Mouse (Mus musculus) heart, embryonic 13.5 days (tissue): ENCODE measurements around the gene Cdc14a. TPM values are rescaled to one million over a fixed set of nuclear protein-coding genes. Genes with fewer than 3 reads are reported as not detected.
A peak's percentile ranks its signal among the peaks of the same experiment; 100 is the strongest.

Experiments used
- ATAC-seq: fragments of 200-750 bp; cut with Nextera tagmentation; 2 replicates; pipeline ENCODE4 v1.8.0; 2017; ENCODE audit warnings: moderate TSS enrichment; ENCODE audit not compliant: insufficient number of reproducible peaks, low FRiP score, low TSS enrichment; ENCODE audit errors: extremely low read depth
- H3K27ac ChIP-seq: fragments of 300-500 bp; sonication (generic); replicated peaks from 2 replicates; pipeline ENCODE4 v1.5.1; 2015; ENCODE audit warnings: moderate library complexity, mild to moderate bottlenecking, inconsistent platforms
- H3K27me3 ChIP-seq: fragments of 300-500 bp; sonication (generic); replicated peaks from 2 replicates; pipeline ENCODE4 v1.6.1; 2015; ENCODE audit warnings: mild to moderate bottlenecking, inconsistent platforms
- H3K36me3 ChIP-seq: fragments of 300-500 bp; sonication (generic); 2 replicates; pipeline ENCODE4 v1.6.1; 2015; ENCODE audit warnings: mild to moderate bottlenecking, inconsistent platforms
- H3K4me1 ChIP-seq: fragments of 300-500 bp; sonication (generic); 2 replicates; pipeline ENCODE4 v1.6.1; 2015; ENCODE audit warnings: inconsistent platforms
- H3K4me2 ChIP-seq: fragments of 300-500 bp; sonication (generic); 2 replicates; pipeline ENCODE4 v1.6.1; 2015; ENCODE audit warnings: inconsistent platforms, mild to moderate bottlenecking, moderate library complexity
- H3K4me3 ChIP-seq: fragments of 300-500 bp; sonication (generic); 2 replicates; pipeline ENCODE4 v1.5.1; 2015; ENCODE audit warnings: moderate library complexity, mild to moderate bottlenecking, inconsistent platforms
- H3K9ac ChIP-seq: fragments of 300-500 bp; sonication (generic); 2 replicates; pipeline ENCODE4 v1.6.1; 2015; ENCODE audit warnings: inconsistent platforms, mild to moderate bottlenecking, moderate library complexity
- H3K9me3 ChIP-seq: fragments of 300-500 bp; sonication (generic); 2 replicates; pipeline ENCODE4 v1.6.1; 2016; ENCODE audit warnings: inconsistent platforms
- WGBS: fragments of 180-500 bp; shearing (Covaris S2); methylation state at CpG from one replicate; pipeline ENCODE4 v1.1.7; 2015; ENCODE audit warnings: mixed read lengths; 5-methylcytosine and 5-hydroxymethylcytosine counted together
- polyA plus RNA-seq: library from polyadenylated mRNA; unstranded; fragments of >200 nt; fragmentation: Nextera tagmentation; extraction: Ambion mirVana; gene quantifications from 2 replicates; pipeline ENCODE4 v1.2.1, GENCODE M21; 2015

Cdc14a gene
- polyA plus RNA-seq, 1 experiment from 2014 or later, result 3.6 TPM

- H3K9ac ChIP-seq, result peak overlapping the region; percentile 37; the same call in 1 of the 2 replicates
- peaks cover 9% of the 10 kb centered on the region; the same call in 1 of the 2 replicates for H3K4me1 ChIP-seq
- H3K4me3 ChIP-seq, result no peak overlapping the region
- ATAC-seq, result no peak
- 40% methylated on average over 10 of the region's 10 CpGs for WGBS
- H3K36me3 ChIP-seq, result peaks cover 4% of the 10 kb centered on the region
- H3K27me3 ChIP-seq, result no peaks in the 10 kb centered on the region
- H3K27ac ChIP-seq, result no peak overlapping the region
- peak overlapping the region; percentile 67 for H3K4me2 ChIP-seq
- H3K9me3 ChIP-seq, result no peaks in the 10 kb centered on the region
These were observed 96.2 kb downstream of the Cdc14a start for GRCm38 (mm10) chr3:116327616-116328004.

GRCm38 (mm10) chr3:116327001-116327615 is 96.7 kb downstream of the Cdc14a start:
- peak overlapping the region; percentile 67 for H3K4me2 ChIP-seq
- 9% methylated on average over 23 of the region's 23 CpGs for WGBS
- H3K4me1 ChIP-seq, result peaks cover 9% of the 10 kb centered on the region; the same call in 1 of the 2 replicates
- no peak overlapping the region for H3K27ac ChIP-seq
- H3K27me3 ChIP-seq, result no peaks in the 10 kb centered on the region
- no peak for ATAC-seq
- peak overlapping the region; percentile 36 for H3K4me3 ChIP-seq
- H3K9me3 ChIP-seq, result no peaks in the 10 kb centered on the region
- peaks cover 4% of the 10 kb centered on the region for H3K36me3 ChIP-seq
- H3K9ac ChIP-seq, result peak overlapping the region; percentile 69

- Histone ChIP-seq H3K27ac (no peak overlapping the region), H3K4me2 (no peak overlapping the region), H3K27me3 (no peaks in the 10 kb centered on the region), H3K4me1 (peaks cover 9% of the 10 kb centered on the region; the same call in 1 of the 2 replicates), H3K9me3 (no peaks in the 10 kb centered on the region), H3K9ac (no peak overlapping the region), H3K36me3 (peaks cover 8% of the 10 kb centered on the region), H3K4me3 (no peak overlapping the region)
- WGBS, result 72% methylated on average over 2 of the region's 2 CpGs
- ATAC-seq, result no peak
These were observed 98.3 kb downstream of the Cdc14a start for GRCm38 (mm10) chr3:116325501-116325900.

- H3K9ac ChIP-seq, result no peak overlapping the region
- 85% methylated on average over 5 of the region's 5 CpGs for WGBS
- no peaks in the 10 kb centered on the region for H3K9me3 ChIP-seq
- H3K4me2 ChIP-seq, result no peak overlapping the region
- H3K4me1 ChIP-seq, result no peaks in the 10 kb centered on the region
- no peak overlapping the region for H3K4me3 ChIP-seq
- peaks cover 5% of the 10 kb centered on the region for H3K36me3 ChIP-seq
- H3K27ac ChIP-seq, result no peak overlapping the region
- no peak for ATAC-seq
- no peaks in the 10 kb centered on the region for H3K27me3 ChIP-seq
These were observed 104.1 kb downstream of the Cdc14a start for GRCm38 (mm10) chr3:116319696-116320095.

- WGBS, result 91% methylated on average over 4 of the region's 4 CpGs
- no peak for ATAC-seq
- Histone ChIP-seq H3K27me3 (no peaks in the 10 kb centered on the region), H3K4me2 (no peak overlapping the region), H3K9me3 (no peaks in the 10 kb centered on the region), H3K27ac (no peak overlapping the region), H3K4me1 (peaks cover 15% of the 10 kb centered on the region), H3K4me3 (no peak overlapping the region), H3K9ac (no peak overlapping the region), H3K36me3 (peaks cover 20% of the 10 kb centered on the region)
These were observed 112.0 kb downstream of the Cdc14a start for GRCm38 (mm10) chr3:116311838-116312237.

DNA sequence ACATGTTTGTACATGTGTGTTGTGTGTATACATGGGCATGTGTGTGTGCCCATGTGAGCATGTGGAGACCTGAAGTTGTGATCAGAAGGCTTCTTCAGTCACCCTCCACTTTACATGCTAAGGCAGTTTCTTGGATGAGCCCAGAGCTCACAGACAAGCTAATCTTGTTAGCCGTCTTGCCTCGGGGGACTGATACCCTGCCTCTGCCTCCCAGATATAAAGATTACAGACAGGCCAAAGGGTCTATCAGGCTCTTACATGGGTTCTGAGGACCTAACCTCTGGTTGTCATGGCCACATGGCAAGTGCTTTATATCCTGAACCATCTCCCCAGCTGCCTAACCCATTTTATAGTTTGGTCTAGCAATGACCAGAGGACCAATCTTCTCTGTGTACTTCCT is 112.7 kb downstream of the Cdc14a start:
- Histone ChIP-seq H3K9ac (no peak overlapping the region), H3K27me3 (no peaks in the 10 kb centered on the region), H3K27ac (no peak overlapping the region), H3K4me3 (no peak overlapping the region), H3K4me1 (peaks cover 16% of the 10 kb centered on the region), H3K4me2 (no peak overlapping the region), H3K9me3 (no peaks in the 10 kb centered on the region), H3K36me3 (peaks cover 23% of the 10 kb centered on the region)
- WGBS, result 74% methylated on average over 2 of the region's 2 CpGs
- ATAC-seq, result no peak

DNA sequence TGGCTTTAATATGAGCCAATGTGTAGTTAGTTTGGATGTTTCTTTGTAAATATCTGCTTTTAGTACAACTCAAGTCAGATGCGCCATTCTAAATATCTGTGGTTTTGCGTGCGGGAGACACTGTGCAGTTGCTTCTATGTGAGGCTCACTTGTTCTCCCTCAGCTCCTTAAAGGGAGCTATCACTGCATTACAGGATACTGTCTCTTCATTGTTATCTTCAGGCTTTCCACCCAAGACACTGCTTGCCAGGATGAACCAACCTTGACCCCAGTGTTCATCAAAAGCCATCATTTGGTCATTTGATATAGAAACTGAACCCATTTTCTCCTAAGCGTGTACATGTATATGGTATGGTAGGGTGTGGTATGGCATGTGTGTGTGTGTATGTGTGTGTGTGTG is 113.2 kb downstream of the Cdc14a start:
- no peak overlapping the region for H3K4me3 ChIP-seq
- no peak for ATAC-seq
- H3K9me3 ChIP-seq, result no peaks in the 10 kb centered on the region
- 95% methylated on average over 4 of the region's 4 CpGs for WGBS
- peaks cover 26% of the 10 kb centered on the region for H3K36me3 ChIP-seq
- H3K27ac ChIP-seq, result no peak overlapping the region
- peaks cover 16% of the 10 kb centered on the region for H3K4me1 ChIP-seq
- H3K9ac ChIP-seq, result no peak overlapping the region
- no peak overlapping the region for H3K4me2 ChIP-seq
- no peaks in the 10 kb centered on the region for H3K27me3 ChIP-seq

GRCm38 (mm10) chr3:116310033-116310432 is 113.8 kb downstream of the Cdc14a start:
- H3K9me3 ChIP-seq, result no peaks in the 10 kb centered on the region
- H3K27ac ChIP-seq, result no peak overlapping the region
- H3K4me3 ChIP-seq, result no peak overlapping the region
- H3K4me1 ChIP-seq, result peaks cover 16% of the 10 kb centered on the region
- no peaks in the 10 kb centered on the region for H3K27me3 ChIP-seq
- no peak for ATAC-seq
- no peak overlapping the region for H3K9ac ChIP-seq
- H3K4me2 ChIP-seq, result no peak overlapping the region
- H3K36me3 ChIP-seq, result peaks cover 27% of the 10 kb centered on the region
- 86% methylated on average over 10 of the region's 10 CpGs for WGBS

DNA sequence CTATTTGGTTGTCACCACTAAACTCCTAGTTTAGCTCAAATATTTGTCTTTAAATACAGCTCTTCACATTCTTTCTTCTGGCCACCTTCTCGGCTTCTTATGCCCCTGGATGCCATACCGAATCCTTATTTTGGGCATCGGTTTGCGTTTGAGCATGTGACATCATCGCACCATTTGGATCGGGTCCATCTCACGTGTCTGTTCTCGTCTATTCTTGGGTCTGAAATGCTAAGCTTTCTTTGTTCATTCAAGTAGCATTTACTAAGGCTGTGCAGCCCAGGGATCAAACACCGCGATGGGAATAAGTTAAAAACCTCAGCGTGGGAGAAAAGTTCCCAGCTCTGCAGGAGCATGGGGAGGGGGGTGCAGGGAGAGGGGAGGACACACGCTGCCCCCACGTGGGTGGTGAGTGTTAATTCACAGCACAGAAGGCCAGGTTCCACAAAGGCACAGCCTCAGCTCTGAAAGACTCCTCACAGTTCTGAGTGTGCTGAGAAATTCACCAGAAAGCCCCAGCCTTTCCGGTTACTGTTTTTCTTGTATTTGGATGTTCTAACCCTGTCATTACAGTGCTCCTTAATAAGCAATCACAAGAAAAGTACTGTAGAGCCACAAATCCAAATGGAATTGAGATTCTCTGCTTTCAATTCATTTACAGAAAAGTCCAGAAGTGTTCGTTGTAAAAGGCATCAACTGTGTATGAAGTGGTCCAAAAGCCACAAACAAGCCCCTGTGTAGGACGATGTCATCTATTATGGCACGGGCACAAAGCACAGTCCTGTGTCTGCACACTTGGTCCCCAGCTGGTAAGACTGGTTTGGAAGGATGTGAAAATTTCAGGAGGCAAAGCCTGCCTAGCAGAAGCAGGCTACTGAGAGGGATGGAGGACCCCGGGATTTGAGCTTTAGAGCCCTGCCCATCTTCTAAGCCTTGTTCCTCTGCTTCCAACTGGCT is 118.8 kb downstream of the Cdc14a start:
- Histone ChIP-seq H3K27ac (no peak overlapping the region), H3K4me3 (no peak overlapping the region), H3K27me3 (no peaks in the 10 kb centered on the region), H3K9me3 (no peaks in the 10 kb centered on the region), H3K4me2 (no peak overlapping the region), H3K4me1 (peaks cover 16% of the 10 kb centered on the region), H3K9ac (no peak overlapping the region), H3K36me3 (peaks cover 30% of the 10 kb centered on the region; the same call in 1 of the 2 replicates)
- ATAC-seq, result no peak
- WGBS, result 77% methylated on average over 18 of the region's 18 CpGs

GRCm38 (mm10) chr3:116302581-116302980 is 121.3 kb downstream of the Cdc14a start:
- Histone ChIP-seq H3K27me3 (no peaks in the 10 kb centered on the region), H3K9ac (no peak overlapping the region), H3K4me1 (peaks cover 9% of the 10 kb centered on the region), H3K9me3 (no peaks in the 10 kb centered on the region), H3K36me3 (peaks cover 34% of the 10 kb centered on the region; the same call in 1 of the 2 replicates), H3K27ac (no peak overlapping the region), H3K4me3 (no peak overlapping the region), H3K4me2 (no peak overlapping the region)
- ATAC-seq, result no peak
- WGBS, result 92% methylated on average over 7 of the region's 7 CpGs

GRCm38 (mm10) chr3:116301754-116302153 is 122.1 kb downstream of the Cdc14a start:
- Histone ChIP-seq H3K36me3 (peaks cover 41% of the 10 kb centered on the region), H3K4me1 (peaks cover under 1% of the 10 kb centered on the region; the same call in 1 of the 2 replicates), H3K4me3 (no peak overlapping the region), H3K27ac (no peak overlapping the region), H3K9me3 (no peaks in the 10 kb centered on the region), H3K27me3 (no peaks in the 10 kb centered on the region), H3K9ac (no peak overlapping the region), H3K4me2 (no peak overlapping the region)
- no peak for ATAC-seq
- WGBS, result 81% methylated on average over 6 of the region's 6 CpGs
